Mouse (Mus musculus) intestine, postnatal 0 days (tissue): ENCODE results near the gene Taf6l. TPM values are rescaled to one million over a fixed set of nuclear protein-coding genes. Genes with fewer than 3 reads are reported as not detected.

Experiments
- ATAC-seq: fragments of 200-750 bp; cut with Nextera tagmentation; 2 replicates; pipeline ENCODE4 v1.8.0; 2017; ENCODE audit warnings: mild to moderate bottlenecking, moderate TSS enrichment, moderate library complexity
- H3K27ac ChIP-seq: fragments of 300-500 bp; sonication (generic); 2 replicates; pipeline ENCODE4 v1.5.1; 2014; ENCODE audit warnings: mild to moderate bottlenecking, low read depth, low read length, moderate library complexity
- H3K27me3 ChIP-seq: fragments of 300-500 bp; sonication (generic); replicated peaks from 2 replicates; pipeline ENCODE4 v1.6.1; 2014; ENCODE audit warnings: low read length, mixed read lengths; ENCODE audit not compliant: control insufficient read depth, insufficient read depth
- H3K36me3 ChIP-seq: fragments of 300-500 bp; sonication (generic); 2 replicates; pipeline ENCODE4 v1.6.1; 2014; ENCODE audit warnings: mild to moderate bottlenecking, moderate library complexity; ENCODE audit not compliant: control insufficient read depth, insufficient read depth
- H3K4me1 ChIP-seq: fragments of 300-500 bp; sonication (generic); replicated peaks from 2 replicates; pipeline ENCODE4 v1.6.1; 2014; ENCODE audit warnings: antibody characterized with exemption, low read length, mixed read lengths; ENCODE audit not compliant: control insufficient read depth, insufficient read depth
- H3K4me2 ChIP-seq: fragments of 300-500 bp; sonication (generic); replicated peaks from 2 replicates; pipeline ENCODE4 v1.6.1; 2014; ENCODE audit warnings: low read depth, mild to moderate bottlenecking, moderate library complexity
- H3K4me3 ChIP-seq: fragments of 300-500 bp; sonication (generic); 2 replicates; pipeline ENCODE4 v1.5.1; 2014; ENCODE audit warnings: low read depth, low read length
- H3K9ac ChIP-seq: fragments of 300-500 bp; sonication (generic); 2 replicates; pipeline ENCODE4 v1.6.1; 2014; ENCODE audit warnings: mild to moderate bottlenecking, low read depth, low read length
- H3K9me3 ChIP-seq: fragments of 300-500 bp; sonication (generic); 2 replicates; pipeline ENCODE4 v1.6.1; 2016; ENCODE audit warnings: mixed run types; ENCODE audit not compliant: control insufficient read depth
- CTCF ChIP-seq: sonication (generic); IDR thresholded peaks from 2 replicates; pipeline ENCODE4 v1.5.1; 2016; ENCODE audit warnings: low read depth, mild to moderate bottlenecking, control low read depth, antibody characterized with exemption, moderate library complexity
- WGBS: fragments of 180-500 bp; shearing (Covaris S2); extraction: QIAGEN DNeasy Blood & Tissue Kit; methylation state at CpG from one replicate; pipeline ENCODE4 v1.1.7; 2014; 5-methylcytosine and 5-hydroxymethylcytosine counted together
- microRNA-seq: library from miRNA; unstranded; fragments of <30 nt; microRNA quantifications from one replicate; pipeline ENCODE4, GENCODE M21; 2016
- polyA plus RNA-seq: library from polyadenylated mRNA; unstranded; fragments of >200 nt; fragmentation: Nextera tagmentation; extraction: Ambion mirVana; gene quantifications from 2 replicates; pipeline ENCODE4 v1.2.1, GENCODE M21; 2015

Taf6l gene
- polyA plus RNA-seq, 1 experiment from 2014 or later, result 12.0 TPM

GRCm38 (mm10) chr19:8726609-8727390 is 59.4 kb downstream of the Taf6l start:
- Histone ChIP-seq H3K4me1 (no peaks in the 10 kb centered on the region), H3K4me3 (no peak overlapping the region), H3K36me3 (peaks cover 26% of the 10 kb centered on the region), H3K4me2 (no peak overlapping the region), H3K27ac (no peak overlapping the region), H3K9ac (no peak overlapping the region), H3K9me3 (no peaks in the 10 kb centered on the region), H3K27me3 (no peaks in the 10 kb centered on the region)
- TF ChIP-seq CTCF, result no peak
- WGBS, result 30% methylated on average over 3 of the region's 3 CpGs
- no peak for ATAC-seq

- H3K27ac ChIP-seq, result no peak overlapping the region
- WGBS, result 30% methylated on average over 4 of the region's 4 CpGs
- peaks cover 26% of the 10 kb centered on the region for H3K36me3 ChIP-seq
- H3K4me3 ChIP-seq, result peak overlapping the region; percentile 71; the same call in 1 of the 2 replicates
- 0 out of 2 replicates have a peak overlapping the region, but pooled peaks have one; percentile 88 for H3K9ac ChIP-seq
- H3K4me2 ChIP-seq, result peak overlapping the region; percentile 69
- H3K9me3 ChIP-seq, result no peaks in the 10 kb centered on the region
- ATAC-seq, result no peak
- H3K4me1 ChIP-seq, result no peaks in the 10 kb centered on the region
- no peaks in the 10 kb centered on the region for H3K27me3 ChIP-seq
- no peak for TF ChIP-seq CTCF
Measured at GRCm38 (mm10) chr19:8725081-8725613, 61.1 kb downstream of the Taf6l start.

Small RNAs within 50 kb of the gene (microRNA-seq; reads per million reads assigned to microRNA genes)
- gene Mir6992, result not detected

Other genes with a start within 250 kb of the Taf6l start
- gene Slc22a8, start 195.2 kb downstream of the Taf6l start, polyA plus RNA-seq, result 0.05 and 0.13 TPM in 2 replicates
- 0.03 and 0.10 TPM in 2 replicates for gene Slc22a6, start 168.4 kb downstream of the Taf6l start, polyA plus RNA-seq
- gene Chrm1, start 122.6 kb downstream of the Taf6l start, polyA plus RNA-seq, result 0.78 and 0.98 TPM in 2 replicates
- gene Slc3a2, start 63.0 kb downstream of the Taf6l start, polyA plus RNA-seq, result 237 and 283 TPM in 2 replicates
- gene Wdr74, start 50.6 kb downstream of the Taf6l start, polyA plus RNA-seq, result 32.8 and 33.4 TPM in 2 replicates
- 0.50 and 0.56 TPM in 2 replicates for gene 1700092M07Rik, start 45.7 kb downstream of the Taf6l start, polyA plus RNA-seq
- gene Stx5a, start 45.0 kb downstream of the Taf6l start, polyA plus RNA-seq, result 83.4 and 89.2 TPM in 2 replicates
- gene Nxf1, start 29.3 kb downstream of the Taf6l start, polyA plus RNA-seq, result 54.5 and 57.2 TPM in 2 replicates
- gene Tmem223, start 15.4 kb downstream of the Taf6l start, polyA plus RNA-seq, result 136 and 137 TPM in 2 replicates
- 93.5 and 97.4 TPM in 2 replicates for gene Tmem179b, start 11.9 kb downstream of the Taf6l start, polyA plus RNA-seq
- 114 and 115 TPM in 2 replicates for gene Polr2g, start 12.2 kb upstream of the Taf6l start, polyA plus RNA-seq
- gene Zbtb3, start 16.1 kb upstream of the Taf6l start, polyA plus RNA-seq, result 1.9 and 2.0 TPM in 2 replicates
- gene Ttc9c, start 32.9 kb upstream of the Taf6l start, polyA plus RNA-seq, result 18.2 and 19.9 TPM in 2 replicates
- gene Hnrnpul2, start 33.6 kb upstream of the Taf6l start, polyA plus RNA-seq, result 5.4 and 6.0 TPM in 2 replicates
- not detected in 2 replicates for gene AC129217.1, start 43.4 kb upstream of the Taf6l start, polyA plus RNA-seq
- gene Bscl2, start 51.0 kb upstream of the Taf6l start, polyA plus RNA-seq, result 43.2 and 47.2 TPM in 2 replicates
- gene Gng3, start 52.8 kb upstream of the Taf6l start, polyA plus RNA-seq, result 9.4 and 10.9 TPM in 2 replicates
- gene Lrrn4cl, start 64.4 kb upstream of the Taf6l start, polyA plus RNA-seq, result 2.2 TPM in 2 replicates
- gene Ubxn1, start 85.1 kb upstream of the Taf6l start, polyA plus RNA-seq, result 170 and 180 TPM in 2 replicates
- gene Uqcc3, start 94.5 kb upstream of the Taf6l start, polyA plus RNA-seq, result 65.4 and 67.9 TPM in 2 replicates
- gene Lbhd1, start 97.3 kb upstream of the Taf6l start, polyA plus RNA-seq, result 44.1 and 44.6 TPM in 2 replicates
- not detected in 2 replicates for gene Gm49403, start 97.5 kb upstream of the Taf6l start, polyA plus RNA-seq
- 54.5 and 55.6 TPM in 2 replicates for gene 1810009A15Rik, start 102.4 kb upstream of the Taf6l start, polyA plus RNA-seq
- gene Gm49416, start 102.5 kb upstream of the Taf6l start, polyA plus RNA-seq, result not detected in 2 replicates
- gene Ints5, start 106.6 kb upstream of the Taf6l start, polyA plus RNA-seq, result 14.5 and 16.1 TPM in 2 replicates
- gene Ganab, start 111.7 kb upstream of the Taf6l start, polyA plus RNA-seq, result 41.4 and 42.3 TPM in 2 replicates
- gene B3gat3, start 134.0 kb upstream of the Taf6l start, polyA plus RNA-seq, result 36.6 and 37.5 TPM in 2 replicates
- 6.3 and 6.7 TPM in 2 replicates for gene Rom1, start 142.9 kb upstream of the Taf6l start, polyA plus RNA-seq
- gene Eml3, start 143.1 kb upstream of the Taf6l start, polyA plus RNA-seq, result 12.0 and 13.6 TPM in 2 replicates
- 53.1 and 54.1 TPM in 2 replicates for gene Mta2, start 155.5 kb upstream of the Taf6l start, polyA plus RNA-seq
- 10.7 and 11.1 TPM in 2 replicates for gene Tut1, start 167.4 kb upstream of the Taf6l start, polyA plus RNA-seq
- 164 and 168 TPM in 2 replicates for gene Eef1g, start 180.6 kb upstream of the Taf6l start, polyA plus RNA-seq
- gene Ahnak, start 202.9 kb upstream of the Taf6l start, polyA plus RNA-seq, result 26.2 and 30.1 TPM in 2 replicates